Mouse (Mus musculus) ovary, adult 18-20 months (tissue): ENCODE data around the gene Scn4a.

Experiments
- DNase-seq: peaks from one replicate; pipeline ENCODE4 v3.0.0; 2022; ENCODE audit warnings: low spot score, mixed read lengths

Gene Scn4a

DNA sequence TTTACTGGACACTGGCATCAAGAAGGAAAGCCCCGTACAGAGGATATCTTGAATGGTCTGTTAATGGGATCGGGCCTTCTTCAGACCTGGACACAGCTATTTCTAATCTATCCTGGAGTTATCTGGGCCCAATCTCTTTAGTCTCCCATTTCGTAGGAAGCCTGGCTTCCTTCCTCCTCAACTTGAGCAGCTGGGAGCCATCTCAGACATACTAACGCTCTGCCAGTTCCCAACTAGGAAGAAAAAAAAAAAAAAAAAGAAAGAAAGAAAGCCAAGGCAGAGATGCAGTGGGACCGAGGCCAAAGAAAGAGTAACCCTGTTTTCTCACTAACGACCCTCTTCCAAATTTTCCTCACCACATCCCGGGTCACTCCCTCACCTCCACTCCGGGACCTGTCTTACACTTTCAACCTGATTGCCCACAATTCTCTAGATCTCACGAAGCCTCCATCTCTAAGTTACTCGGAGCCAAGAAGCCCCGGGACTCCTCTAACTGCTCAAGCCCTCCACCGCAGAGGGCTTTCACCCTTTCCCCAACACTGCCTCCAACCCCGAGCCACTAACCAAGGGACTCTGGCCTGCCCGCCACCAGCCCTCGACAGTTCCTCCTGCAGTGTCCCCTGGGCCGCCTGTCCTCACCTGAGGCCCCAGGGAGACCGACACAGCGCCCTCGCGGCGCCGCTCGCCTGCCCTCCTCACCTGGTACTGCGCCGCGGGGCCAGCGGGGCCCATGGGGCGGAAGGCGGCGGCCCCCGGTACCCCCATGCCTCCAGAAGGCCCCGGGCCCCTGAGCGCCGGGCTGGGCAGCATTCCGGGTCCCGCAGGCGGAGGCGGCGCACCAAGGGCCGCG, 81.1 kb downstream of the Scn4a start:
- DNase-seq, result no peak

DNA sequence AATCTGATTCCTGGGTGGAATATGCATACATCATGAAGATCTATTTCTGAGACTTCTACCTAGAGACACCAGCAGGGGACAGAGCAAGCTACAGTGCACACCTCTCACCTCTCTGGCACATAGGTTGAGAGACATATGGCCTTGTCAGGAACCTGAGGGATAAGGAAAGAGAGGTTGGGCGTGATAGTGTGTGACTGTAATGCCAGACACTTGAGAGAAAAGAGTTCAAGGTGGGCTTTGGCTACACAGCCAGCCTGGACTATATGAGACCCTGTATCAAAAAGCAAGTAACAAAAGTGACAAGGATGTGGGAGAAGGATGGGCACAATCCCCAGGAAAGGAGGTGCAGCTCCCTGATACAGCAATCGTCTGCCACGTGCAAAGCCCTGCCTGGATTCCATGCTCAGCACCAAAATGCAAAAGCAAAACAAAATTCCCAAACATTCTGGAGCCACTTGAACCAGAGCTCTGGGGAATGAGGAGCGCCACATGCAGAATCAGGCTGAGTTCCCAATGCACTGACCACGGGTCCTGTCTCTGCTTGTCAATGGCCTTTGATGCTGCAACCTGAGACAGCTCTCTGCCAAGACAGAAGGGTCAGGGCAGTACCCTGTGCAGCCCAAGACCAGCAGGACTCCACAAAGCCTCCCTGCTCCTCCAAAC, 81.8 kb downstream of the Scn4a start:
- no peak for DNase-seq

DNA sequence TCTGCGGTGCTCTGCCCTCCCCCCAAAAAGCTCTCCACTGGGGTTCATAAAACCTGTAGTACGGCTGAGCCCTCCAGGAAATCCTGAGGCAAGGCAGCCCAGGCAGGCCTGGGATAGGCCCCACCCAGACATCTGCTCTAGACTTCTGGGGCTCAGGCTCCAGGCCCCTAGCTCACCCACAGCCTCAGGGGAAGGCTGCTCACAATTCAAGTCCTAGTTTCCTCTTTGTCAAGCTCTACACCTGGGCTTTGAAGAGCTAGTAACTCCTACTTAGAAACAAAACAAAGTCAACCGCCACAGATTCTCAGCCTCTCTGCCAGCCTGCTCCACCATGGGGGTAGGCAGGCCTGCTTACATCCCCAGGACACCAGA, 84.0 kb downstream of the Scn4a start:
- DNase-seq, result no peak
